Mouse (Mus musculus) ZHBTc4 (cell line): Measurements from ENCODE around the gene Daw1.

ENCODE experiments used
- DNase-seq: peaks from one replicate; pipeline ENCODE4 v3.0.0-alpha.2; 2011; ENCODE audit warnings: low read depth, low spot score

Gene Daw1

DNA sequence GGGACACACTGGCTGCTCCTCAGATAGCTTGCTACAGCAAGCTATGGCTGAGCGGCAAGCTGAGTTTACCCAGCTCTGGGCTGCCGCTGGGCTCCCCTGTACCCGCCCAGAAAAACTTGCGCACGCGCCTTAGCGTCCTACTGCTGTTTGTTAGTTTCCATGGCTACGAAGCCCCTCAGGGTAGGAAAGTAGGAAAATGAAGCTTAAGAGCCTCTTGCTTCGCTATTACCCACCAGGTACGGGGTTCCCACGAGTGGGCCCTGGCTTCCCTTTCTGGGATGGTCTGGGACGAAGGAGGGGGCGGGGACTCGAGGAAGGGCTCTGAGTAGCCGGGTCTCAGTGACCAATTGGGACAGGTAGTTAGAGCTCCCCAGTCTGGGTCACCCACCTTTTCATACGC lies at the start of gene Daw1:
Gene Daw1, plus strand, starts transcription at position 150 of the 400 bp plus-strand sequence.
- DNase-seq: peak; percentile 72

DNA sequence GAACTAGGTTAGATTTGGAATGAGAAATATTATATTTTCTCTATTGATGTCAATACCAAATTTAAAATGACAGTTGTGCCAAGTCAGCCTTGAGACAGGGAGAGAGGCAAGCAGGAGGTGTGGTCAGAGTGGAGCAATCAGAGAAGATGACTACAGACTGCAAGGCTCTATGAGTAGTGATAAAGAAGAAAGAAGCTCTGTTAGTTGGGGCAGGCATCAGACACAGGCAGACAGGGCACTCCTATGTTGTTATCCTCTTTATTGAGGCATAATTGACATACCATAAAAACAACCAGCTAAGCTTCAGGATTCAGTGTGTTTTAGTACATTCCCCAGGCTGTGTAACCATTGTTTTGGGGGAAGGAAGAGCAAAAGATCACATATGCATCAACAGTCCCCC lies 48.6 kb upstream of the Daw1 start:
- no peak for DNase-seq

DNA sequence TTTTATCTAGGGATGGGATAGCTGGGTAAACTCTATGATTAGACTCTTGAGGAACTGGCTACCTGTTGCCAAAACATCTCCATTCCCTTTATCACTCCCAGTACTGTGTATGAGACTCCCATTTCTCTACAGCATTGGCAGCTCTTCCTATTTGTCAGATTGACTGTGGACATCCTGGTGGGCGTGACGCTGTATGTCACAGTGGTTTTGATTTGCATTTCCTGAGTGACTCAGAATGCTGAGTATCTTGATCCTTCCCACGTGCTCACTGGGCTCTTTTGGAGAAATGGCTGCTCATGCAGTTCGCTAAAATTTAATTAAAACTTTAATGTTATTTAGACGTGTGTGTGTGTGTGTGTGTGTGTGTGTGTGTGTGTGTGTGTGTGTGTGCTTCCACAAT lies 47.8 kb upstream of the Daw1 start:
- no peak for DNase-seq

DNA sequence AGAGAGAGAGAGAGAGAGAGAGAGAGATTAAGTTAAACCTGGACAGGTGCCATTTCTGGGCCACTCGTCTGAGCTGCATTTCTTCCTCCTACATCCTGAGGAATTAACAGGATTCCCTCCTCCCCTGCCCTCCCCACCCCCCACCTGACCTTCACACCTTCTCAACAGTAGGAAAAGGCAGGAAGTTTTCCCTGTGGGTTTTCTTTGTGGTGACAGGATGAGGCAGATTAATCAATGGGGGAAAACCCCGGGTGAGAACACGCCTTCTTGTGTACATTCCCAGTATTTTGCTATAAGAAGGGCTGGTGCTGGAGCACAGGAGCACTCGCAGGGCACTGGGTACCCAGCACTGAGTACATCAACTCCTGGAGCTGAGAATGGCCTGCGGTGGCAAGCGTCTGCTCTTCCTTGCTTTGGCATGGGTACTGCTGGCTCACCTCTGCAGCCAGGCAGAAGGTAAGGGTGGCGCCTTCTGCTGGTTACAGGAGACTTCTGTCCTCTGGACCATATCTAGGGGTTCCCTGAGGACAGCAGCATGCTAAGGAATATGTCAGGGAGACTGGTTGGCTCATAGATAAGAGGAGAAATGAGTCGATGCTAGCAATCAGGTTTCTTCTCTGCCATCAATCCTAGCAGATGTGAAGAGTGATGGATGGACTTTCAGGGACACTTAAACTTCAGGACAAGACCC lies 43.0 kb upstream of the Daw1 start, which contains the start of gene Ccl20:
Gene Ccl20, plus strand, starts transcription at position 320 of the 691 bp plus-strand sequence.
- peak; percentile 53 for DNase-seq

DNA sequence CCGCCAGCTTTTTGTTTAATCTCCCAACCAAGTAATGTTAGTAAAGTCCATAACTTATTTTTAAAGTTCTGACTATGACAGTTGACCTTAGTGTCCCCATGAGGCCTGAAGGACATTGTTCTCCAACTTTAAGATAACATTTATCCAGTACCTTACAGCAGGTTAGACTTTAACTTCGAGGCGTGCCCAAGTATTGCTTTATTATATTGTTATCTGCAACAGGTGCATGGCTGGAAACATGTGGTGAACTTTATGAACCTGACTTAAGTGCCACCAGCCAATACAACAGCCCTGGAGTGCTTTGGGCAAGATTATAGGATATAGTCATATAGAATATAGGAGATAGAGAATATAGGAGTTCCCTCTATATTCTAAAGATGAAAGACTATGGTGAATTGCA lies 42.3 kb upstream of the Daw1 start:
- no peak for DNase-seq

DNA sequence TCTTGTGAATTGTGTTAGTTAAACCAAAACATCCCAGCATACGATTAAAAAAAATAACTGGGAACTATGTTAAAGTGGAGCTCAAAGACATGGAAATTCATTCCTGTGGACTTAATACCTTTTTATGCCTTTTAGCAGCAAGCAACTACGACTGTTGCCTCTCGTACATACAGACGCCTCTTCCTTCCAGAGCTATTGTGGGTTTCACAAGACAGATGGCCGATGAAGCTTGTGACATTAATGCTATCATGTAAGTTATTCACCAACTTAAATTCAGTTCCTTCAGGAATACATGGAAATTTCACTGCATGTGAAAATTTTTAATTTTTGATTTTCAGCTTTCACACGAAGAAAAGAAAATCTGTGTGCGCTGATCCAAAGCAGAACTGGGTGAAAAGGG lies 41.9 kb upstream of the Daw1 start:
- no peak for DNase-seq

DNA sequence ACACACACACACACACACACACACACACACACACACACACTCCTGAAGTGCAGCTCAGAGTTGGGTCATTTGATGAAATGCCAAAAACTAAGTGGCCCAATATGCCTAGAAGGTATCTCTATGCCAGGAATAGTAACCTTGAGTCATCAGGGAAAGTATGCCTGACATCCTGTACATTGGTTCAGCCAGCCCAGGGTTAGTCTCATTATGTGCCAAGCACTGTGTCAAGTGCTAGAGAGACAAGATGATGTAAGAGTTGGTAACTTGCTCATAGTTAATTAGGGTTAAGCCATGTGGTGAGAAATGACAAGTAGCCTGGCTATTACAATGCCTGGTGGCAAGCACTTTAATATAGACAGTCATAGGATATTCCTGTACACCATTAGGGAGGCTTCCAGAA lies 39.6 kb upstream of the Daw1 start:
- DNase-seq: no peak

DNA sequence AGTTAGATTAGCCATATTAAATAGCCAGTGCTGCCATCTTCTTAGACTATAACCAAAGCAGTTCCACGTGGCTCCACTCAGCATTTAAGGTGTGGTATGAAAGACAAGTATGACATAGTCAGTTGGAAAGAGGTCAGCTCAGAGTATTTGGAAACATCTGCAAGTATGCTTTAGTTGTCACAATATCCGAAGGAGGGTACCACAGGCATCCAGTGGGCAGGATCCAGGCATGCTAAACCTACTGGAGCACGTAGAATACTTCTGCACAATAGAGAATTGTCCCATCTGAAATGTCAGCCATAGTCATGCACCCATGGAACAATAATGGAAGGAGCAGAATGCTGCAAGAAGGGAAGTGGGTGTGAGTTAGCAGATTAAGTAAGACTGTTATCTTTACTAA lies 39.2 kb upstream of the Daw1 start:
- no peak for DNase-seq

DNA sequence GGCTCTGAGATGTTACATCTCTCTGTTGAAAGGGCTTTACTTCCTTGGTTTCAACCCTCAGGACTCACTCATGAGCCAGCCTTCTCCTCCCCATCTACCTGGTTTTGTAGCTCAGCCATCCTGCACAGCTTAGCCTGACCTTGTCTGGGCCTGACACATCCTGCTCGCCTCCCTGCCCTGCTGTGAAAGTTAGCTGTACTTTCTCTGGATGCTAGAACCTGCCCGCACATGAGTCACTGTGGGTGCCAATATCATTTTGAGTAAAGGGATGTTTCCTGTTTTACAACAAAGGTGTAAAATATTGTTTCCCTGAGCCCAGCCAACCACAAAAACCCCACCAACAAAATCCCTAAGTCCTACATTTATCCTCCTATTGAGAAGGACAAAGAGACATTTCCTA lies 36.4 kb upstream of the Daw1 start:
- DNase-seq: no peak

DNA sequence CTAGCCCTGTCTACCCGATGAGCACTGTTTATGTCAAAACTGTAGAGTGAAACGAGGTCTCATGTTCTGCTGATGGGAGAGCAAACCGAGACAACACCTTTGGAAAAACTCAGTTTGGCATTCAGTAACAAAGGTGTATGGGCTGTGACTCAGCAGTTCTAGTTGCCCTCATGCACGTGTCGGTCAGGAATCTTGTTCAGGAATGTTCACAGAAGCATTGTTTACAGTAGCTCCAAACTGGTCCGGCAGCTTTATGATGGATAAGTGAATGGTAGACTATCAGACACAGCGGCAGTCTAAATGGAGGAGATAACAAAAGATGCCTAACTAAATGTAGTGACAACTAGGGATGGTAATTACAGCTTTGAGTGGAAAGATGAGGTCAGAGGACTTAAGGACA lies 23.7 kb upstream of the Daw1 start:
- peak; percentile 23 for DNase-seq

DNA sequence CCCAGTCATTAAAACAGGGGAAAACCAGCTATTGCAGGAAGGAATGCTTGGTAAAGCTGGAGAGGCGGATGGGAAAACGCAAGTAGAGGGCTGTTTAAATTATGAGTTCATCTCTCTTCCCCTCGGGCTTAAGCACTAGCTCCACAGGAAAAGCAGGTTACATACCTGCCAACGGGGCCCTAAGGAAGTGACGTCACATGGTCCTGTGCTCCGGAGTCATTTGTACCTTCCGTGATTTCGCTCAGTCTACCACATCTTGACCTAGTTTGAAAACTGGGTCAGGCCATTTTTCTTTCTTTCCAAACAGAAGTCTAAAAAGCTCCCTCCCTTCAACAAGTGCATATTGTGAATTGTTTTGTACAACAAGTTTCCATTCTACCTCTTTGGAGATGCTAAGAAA lies 21.7 kb upstream of the Daw1 start:
- DNase-seq: no peak

DNA sequence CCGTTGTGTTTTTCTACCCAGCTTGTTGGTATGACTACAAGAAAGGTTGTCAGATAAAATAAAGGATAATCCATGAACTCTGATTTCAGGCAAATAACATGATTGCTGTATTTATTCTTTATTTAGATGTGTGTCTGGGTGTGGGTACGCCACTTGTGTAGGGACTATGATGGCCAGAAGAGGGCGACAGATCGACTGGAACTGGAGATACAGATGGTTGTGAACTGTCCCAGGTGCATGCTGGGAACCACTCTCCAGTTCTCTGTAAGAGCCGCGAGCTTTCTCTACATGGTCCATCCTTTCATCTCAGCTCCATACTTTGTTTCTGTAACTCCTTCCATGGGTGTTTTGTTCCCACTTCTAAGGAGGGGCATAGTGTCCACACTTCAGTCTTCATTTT lies 20.8 kb upstream of the Daw1 start:
- DNase-seq: peak; percentile 25

DNA sequence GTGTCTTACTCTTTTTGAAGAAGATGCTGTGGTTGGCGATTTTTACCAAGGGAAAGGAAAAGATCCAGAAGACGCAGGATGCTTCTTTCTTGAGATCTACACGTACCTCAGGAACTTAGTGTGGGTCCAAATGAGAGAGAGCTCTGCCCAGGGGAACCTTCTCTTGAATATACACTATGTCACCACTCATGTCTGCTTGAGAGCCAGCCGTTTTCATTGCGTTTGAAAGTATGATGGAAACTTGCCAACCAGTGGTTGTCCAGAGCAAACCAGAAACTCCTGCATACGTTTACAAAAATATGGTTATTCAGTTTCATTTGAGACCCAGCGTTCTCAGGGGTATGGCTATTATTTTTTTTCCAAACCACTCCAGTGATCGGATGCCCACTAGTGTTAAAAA lies 18.0 kb upstream of the Daw1 start:
- no peak for DNase-seq

DNA sequence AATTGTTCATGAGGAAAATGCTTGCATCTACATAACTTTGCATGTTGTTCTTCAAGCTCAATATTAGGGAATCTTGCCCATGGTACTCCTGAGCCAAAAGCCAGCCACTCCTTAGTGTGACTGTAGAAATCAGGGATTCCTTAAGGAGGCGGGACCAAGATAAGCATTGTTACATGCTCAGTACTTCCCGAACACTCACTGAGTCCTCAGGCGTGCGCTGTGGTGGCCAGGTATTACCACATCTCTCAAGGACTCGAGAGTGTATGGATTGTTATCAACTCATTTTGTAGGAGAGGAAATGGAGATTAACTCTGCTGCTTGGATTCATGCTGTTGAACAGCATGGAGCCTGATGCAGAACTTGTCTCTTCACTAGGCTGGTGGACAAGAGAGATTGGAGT lies 17.5 kb upstream of the Daw1 start:
- peak; percentile 4 for DNase-seq

DNA sequence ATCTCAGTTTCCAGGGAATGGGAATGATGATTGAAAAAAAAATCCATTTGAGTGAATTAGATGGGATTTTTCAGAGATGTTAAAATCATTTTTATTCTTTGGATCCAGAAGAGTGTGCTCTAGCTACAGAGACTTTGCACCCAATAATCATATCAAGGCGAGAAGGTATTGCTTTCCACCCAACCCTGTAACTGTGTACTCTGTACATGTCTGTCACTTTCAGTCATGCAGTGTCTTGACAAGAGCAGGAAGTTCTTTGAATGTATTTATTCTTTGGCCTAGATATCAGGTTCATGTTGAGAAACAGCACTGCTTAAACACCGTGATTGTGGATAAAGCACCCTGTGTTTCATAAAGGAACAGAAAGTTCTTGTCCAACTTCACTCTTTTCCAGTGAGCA lies 13.0 kb upstream of the Daw1 start:
- DNase-seq: no peak

DNA sequence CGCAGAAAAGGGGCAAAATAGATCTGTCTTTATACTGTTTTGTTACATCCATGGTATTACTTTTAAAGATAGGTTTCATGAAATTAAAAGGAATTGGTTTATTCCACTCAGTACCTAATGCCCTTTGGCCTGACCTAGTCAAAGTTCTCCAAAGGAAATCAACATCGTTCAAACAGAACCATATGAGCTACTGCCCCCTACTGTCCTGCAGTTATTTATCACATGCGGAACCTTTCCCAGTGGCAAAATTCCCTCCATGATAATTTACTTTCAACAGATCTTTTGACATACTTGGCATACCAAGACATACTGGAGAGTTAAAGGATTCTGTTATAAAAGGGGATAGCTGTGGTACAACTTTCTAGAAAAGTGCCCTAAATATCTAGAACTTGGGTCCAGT lies 9.3 kb upstream of the Daw1 start:
- peak; percentile 23 for DNase-seq

DNA sequence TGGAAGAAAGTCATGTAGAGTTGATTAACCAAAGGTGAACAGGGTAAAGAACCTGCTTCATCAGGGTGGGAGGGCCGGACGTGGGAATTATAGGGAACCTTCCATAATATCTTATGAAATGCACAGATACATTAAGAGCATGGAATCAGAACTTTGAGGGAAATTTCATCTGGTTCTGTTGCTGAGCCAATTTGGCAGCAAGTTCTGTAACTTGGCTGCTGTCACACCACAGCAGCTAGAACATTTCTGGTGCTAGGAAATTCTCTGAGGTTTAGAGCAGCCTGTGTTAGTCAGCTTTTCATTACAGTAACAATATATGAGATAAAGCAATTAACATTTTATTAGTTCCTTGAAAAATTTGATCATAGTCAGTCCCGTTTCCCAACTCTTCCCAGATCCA lies 6.6 kb upstream of the Daw1 start:
- no peak for DNase-seq

DNA sequence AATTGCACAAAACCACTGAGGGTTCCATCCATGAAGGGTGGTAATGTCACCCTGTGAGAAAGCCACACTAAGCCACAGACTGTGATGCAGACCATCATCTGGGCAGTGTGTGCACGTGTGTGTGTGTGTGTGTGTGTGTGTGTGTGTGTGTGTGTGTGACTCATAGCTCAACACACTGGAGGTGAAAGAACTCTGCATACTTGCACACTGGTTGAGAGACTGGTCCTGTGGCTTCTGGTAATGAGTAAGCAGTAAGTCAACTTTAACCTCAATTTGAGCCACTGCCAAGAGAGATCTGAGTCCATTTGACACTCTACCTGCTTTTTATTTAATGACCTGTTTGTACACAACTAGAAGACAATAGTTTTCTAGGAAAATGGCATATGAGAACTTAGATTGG lies 2.7 kb upstream of the Daw1 start:
- no peak for DNase-seq

DNA sequence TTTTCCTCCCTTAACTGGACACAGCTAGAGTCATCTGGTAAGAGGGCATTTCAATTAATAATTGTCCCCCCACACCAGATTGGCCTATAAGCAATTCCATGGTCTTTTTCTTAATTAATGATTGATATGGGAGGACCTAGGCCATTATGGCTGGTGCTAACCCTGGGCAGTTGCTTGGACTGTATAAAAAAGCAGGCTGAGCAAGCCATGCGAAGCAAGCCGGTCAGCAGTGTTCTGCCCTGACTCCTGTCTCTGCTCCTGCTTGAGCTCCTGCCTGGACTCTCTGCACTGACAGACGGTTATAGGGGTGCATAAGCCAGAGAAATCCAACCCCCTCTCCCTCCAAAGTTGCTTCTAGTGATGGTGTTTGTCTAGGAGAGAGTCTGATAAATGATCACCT lies 2.1 kb downstream of the Daw1 start:
- no peak for DNase-seq

DNA sequence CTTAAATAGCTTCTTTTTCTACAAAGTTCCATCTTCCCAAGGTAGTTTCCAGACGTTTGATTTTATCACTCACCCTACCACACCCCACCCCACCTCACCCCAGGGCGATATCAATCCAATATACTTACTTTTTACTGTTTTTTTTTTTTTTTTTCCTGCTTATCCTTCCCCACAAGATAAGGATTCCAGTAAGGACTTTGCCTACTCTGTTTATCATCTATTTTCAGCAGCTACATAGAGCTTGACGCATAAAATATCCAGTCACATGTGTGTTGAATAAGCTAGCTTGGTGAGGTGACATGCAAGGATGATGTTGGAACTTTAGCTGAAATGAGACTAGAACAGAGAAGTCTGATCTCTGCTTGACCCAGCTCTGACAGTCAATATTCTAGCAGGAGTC lies 4.5 kb downstream of the Daw1 start:
- no peak for DNase-seq

DNA sequence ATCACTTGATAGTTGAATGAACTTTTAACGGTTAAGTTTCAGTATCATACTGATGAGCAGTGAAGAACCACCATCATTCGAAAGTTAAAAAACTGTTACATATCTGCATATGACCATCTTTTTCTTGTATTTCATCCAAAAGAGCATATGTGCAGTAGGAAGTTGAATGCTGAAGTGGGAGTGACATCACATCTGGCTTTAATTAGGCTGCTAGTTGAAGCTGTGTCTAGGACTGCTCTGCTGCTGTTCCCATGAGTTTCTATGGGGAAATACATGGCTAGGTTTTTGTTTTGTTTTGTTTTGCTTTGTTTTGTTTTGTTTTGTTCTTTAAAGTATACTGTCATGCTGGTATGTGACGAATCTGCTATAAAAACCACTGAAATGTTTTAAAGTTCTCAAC lies 9.6 kb downstream of the Daw1 start:
- no peak for DNase-seq

DNA sequence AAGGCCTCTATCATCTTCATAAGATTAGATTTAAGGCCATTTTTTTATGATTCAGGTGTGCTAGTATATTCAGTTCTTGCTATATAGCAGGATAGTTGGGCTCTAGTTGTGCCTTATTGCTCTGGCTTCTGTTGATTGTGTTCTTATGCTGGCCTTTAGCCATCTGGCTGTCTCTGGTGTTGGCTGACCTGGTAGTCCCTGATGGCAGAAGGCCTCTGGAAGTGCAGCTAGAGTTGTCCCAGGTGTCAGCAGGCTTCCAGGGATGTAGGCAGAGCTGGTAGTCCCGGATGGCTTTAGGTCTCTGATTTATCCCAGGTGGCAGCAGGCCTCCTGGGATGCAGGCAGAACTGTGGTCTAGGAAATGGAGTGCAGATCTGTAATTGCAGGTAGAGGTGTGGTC lies 16.4 kb downstream of the Daw1 start:
- no peak for DNase-seq

DNA sequence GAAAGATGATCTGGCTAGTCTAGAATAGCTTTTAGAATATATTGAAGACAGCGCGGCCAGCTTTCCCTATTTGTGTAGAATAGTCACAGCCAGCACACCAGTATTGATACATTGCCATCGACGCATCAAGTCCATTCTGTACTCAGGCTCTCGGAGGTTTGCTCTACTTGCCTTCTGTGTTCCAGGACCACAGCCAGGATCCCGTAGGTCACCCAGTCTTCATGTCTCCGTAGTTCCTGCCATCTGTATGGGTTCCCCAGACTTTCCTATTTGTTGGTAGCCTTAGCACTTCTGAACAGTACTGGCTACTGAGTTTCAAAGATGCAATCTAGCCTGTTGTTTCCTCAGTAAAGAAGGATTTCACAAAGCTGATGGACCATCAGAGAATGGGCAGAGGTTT lies 20.0 kb downstream of the Daw1 start:
- DNase-seq: no peak

DNA sequence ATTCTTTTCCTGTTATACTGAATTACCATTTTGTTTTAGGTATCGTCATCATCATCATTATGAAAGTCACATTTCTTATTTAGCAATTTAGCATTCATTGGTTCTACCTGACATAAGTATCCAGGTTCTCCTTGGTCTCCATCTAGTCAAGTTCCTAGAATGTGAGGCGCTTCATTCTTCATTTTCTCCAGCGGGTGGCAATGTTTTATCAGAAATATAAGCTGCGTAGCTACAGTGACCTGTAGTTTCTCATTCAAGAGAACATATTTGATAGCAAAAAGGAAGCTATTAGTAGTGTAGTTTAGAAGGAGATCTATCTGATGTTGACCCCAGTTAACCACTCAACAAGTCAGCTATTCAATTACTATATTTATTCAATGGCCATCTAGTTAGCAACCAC lies 21.9 kb downstream of the Daw1 start:
- no peak for DNase-seq
